Mouse (Mus musculus) left cerebral cortex, adult 9 months (tissue): ENCODE data around the gene Rfesd.

ENCODE experiments used
- DNase-seq, 2 experiments: peaks; one replicate each; pipeline ENCODE4 v3.0.0; 2022; ENCODE audit warnings: low spot score in 2 of 2

The Rfesd gene

GRCm38 (mm10) chr13:75981901-75982300, 36.6 kb downstream of the Rfesd start:
- no peak for DNase-seq

- DNase-seq, result no peak
These were observed 41.9 kb downstream of the Rfesd start for GRCm38 (mm10) chr13:75976649-75977048.

- DNase-seq, result no peak
These were observed 42.3 kb downstream of the Rfesd start for GRCm38 (mm10) chr13:75976218-75976617.

GRCm38 (mm10) chr13:75975629-75976028, 42.9 kb downstream of the Rfesd start:
- no peak for DNase-seq

- DNase-seq, result no peak
These were observed 44.0 kb downstream of the Rfesd start for GRCm38 (mm10) chr13:75974481-75974880.

GRCm38 (mm10) chr13:75966850-75967249, 51.7 kb downstream of the Rfesd start, which contains the start of gene Spata9:
Gene Spata9, plus strand, starts transcription at chr13:75967150.
- DNase-seq, result no peak

GRCm38 (mm10) chr13:75955357-75955992, 63.0 kb downstream of the Rfesd start:
- DNase-seq, result no peak
